Mouse (Mus musculus): ENCODE data around the gene Zfhx3.

DNA sequence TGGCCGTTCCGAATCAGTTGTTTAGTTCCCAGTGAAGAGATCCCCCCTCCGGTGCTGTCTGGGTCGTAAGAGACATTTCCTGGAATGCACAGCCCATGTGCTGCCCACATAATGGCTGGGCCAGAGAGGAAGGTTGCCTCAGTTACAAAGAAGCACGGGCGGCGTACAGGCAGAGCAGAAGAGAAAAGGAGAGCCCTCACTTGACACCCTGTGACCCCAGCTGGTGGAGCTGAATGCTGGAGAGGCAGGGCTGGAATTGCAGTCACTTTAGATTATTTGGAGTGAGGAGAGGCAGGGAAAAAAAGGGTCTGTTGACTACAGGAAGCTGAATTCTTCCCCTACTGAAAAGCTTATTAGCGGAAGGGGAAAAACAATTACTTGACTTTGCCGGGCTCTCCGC, 958.1 kb downstream of the Zfhx3 start:
- TF ChIP-seq CTCF (IDR thresholded peaks at IDR 0.05; ENCODE audit: low read depth) (no peak), EP300 (IDR thresholded peaks at IDR 0.05; ENCODE audit: low read depth) (no peak)

Measured in liver, embryonic 14.5 days (tissue).